Mouse (Mus musculus) heart, postnatal 0 days (tissue): Measurements from ENCODE around the gene Ppp1r15b. TPM values are rescaled to one million over a fixed set of nuclear protein-coding genes. Genes with fewer than 3 reads are reported as not detected.

Experiments used
- ATAC-seq: fragments of 200-750 bp; cut with Nextera tagmentation; 2 replicates; pipeline ENCODE4 v1.8.0; 2017; ENCODE audit warnings: low read depth, moderate number of reproducible peaks, moderate library complexity; ENCODE audit not compliant: insufficient read depth
- DNase-seq: peaks from one replicate; pipeline ENCODE4 v3.0.0-alpha.2; 2016; ENCODE audit warnings: low spot score
- H3K27ac ChIP-seq: fragments of 300-500 bp; sonication (generic); 2 replicates; pipeline ENCODE4 v1.5.1; 2014; ENCODE audit warnings: low read depth, mild to moderate bottlenecking
- H3K27me3 ChIP-seq: fragments of 300-500 bp; sonication (generic); 2 replicates; pipeline ENCODE4 v1.6.1; 2014; ENCODE audit warnings: low read length, mixed read lengths; ENCODE audit not compliant: control insufficient read depth, insufficient read depth
- H3K36me3 ChIP-seq: fragments of 300-500 bp; sonication (generic); replicated peaks from 2 replicates; pipeline ENCODE4 v1.6.1; 2014; ENCODE audit warnings: low read length, mixed read lengths; ENCODE audit not compliant: control insufficient read depth, insufficient read depth
- H3K4me1 ChIP-seq: fragments of 300-500 bp; sonication (generic); 2 replicates; pipeline ENCODE4 v1.6.1; 2014; ENCODE audit warnings: antibody characterized with exemption; ENCODE audit not compliant: control insufficient read depth, insufficient read depth
- H3K4me2 ChIP-seq: fragments of 300-500 bp; sonication (generic); 2 replicates; pipeline ENCODE4 v1.6.1; 2014; ENCODE audit warnings: low read depth, mild to moderate bottlenecking, low read length, moderate library complexity
- H3K4me3 ChIP-seq: fragments of 300-500 bp; sonication (generic); 2 replicates; pipeline ENCODE4 v1.5.1; 2014; ENCODE audit warnings: low read depth, low read length
- H3K9ac ChIP-seq: fragments of 300-500 bp; sonication (generic); replicated peaks from 2 replicates; pipeline ENCODE4 v1.6.1; 2014; ENCODE audit warnings: low read depth, low read length, mixed read lengths
- H3K9me3 ChIP-seq: fragments of 300-500 bp; sonication (generic); replicated peaks from 2 replicates; pipeline ENCODE4 v1.6.1; 2016; ENCODE audit warnings: low read length; ENCODE audit not compliant: control insufficient read depth
- CTCF ChIP-seq: IDR thresholded peaks from 2 replicates; pipeline ENCODE4 v1.5.1; 2016; ENCODE audit warnings: antibody characterized with exemption, control low read depth, low read depth
- EP300 ChIP-seq: IDR thresholded peaks from 2 replicates; pipeline ENCODE4 v1.6.1; 2016; ENCODE audit warnings: antibody characterized with exemption, low read depth
- WGBS: fragments of 180-500 bp; shearing (Covaris S2); extraction: QIAGEN DNeasy Blood & Tissue Kit; methylation state at CpG from one replicate; pipeline ENCODE4 v1.1.7; 2014; 5-methylcytosine and 5-hydroxymethylcytosine counted together
- polyA plus RNA-seq: library from polyadenylated mRNA; unstranded; fragments of >200 nt; fragmentation: Nextera tagmentation; extraction: Ambion mirVana; gene quantifications from 2 replicates; pipeline ENCODE4 v1.2.1, GENCODE M21; 2015
- total RNA-seq: library from RNA; depleted of rRNA; stranded (reverse); fragments of >200 nt; gene quantifications from 2 replicates; pipeline ENCODE4 v1.2.3, GENCODE M21; 2014; ENCODE audit warnings: low replicate concordance

The Ppp1r15b gene
- total and polyA plus RNA-seq, 2 experiments from 2014 or later: 12.2 to 24.4 TPM

- ATAC-seq (no peak), DNase-seq (no peak)
- no peak overlapping the region for H3K27ac ChIP-seq
- no peak overlapping the region for H3K9ac ChIP-seq
- WGBS: 77% methylated on average over 9 of the region's 9 CpGs
- no peaks in the 10 kb centered on the region for H3K4me1 ChIP-seq
- H3K4me2 ChIP-seq: no peak overlapping the region
- no peaks in the 10 kb centered on the region for H3K36me3 ChIP-seq
- H3K9me3 ChIP-seq: no peaks in the 10 kb centered on the region
- peaks cover 18% of the 10 kb centered on the region; the same call in 1 of the 2 replicates for H3K27me3 ChIP-seq
- no peak for TF ChIP-seq CTCF
- no peak for TF ChIP-seq EP300
- H3K4me3 ChIP-seq: no peak overlapping the region
Measured at GRCm38 (mm10) chr1:133171357-133171756, 40.4 kb downstream of the Ppp1r15b start.

- H3K9ac ChIP-seq: no peak overlapping the region
Measured at GRCm38 (mm10) chr1:133175150-133175549, 44.2 kb downstream of the Ppp1r15b start.

GRCm38 (mm10) chr1:133177480-133178172, 46.7 kb downstream of the Ppp1r15b start:
- Histone ChIP-seq H3K36me3 (no peaks in the 10 kb centered on the region), H3K9ac (no peak overlapping the region), H3K4me1 (no peaks in the 10 kb centered on the region; the same call in none of the 2 replicates), H3K9me3 (no peaks in the 10 kb centered on the region), H3K27ac (no peak overlapping the region), H3K4me3 (no peak overlapping the region), H3K27me3 (0 out of 2 replicates have a peak, but pooled peaks cover 9% of the 10 kb centered on the region), H3K4me2 (no peak overlapping the region)
- ATAC-seq: no peak
- 43% methylated on average over 8 of the region's 8 CpGs for WGBS
- DNase-seq: peak; percentile 32
- TF ChIP-seq EP300 (no peak), CTCF (peak; percentile 96)

More at GRCm38 (mm10) chr1:133175150-133175549, 44.2 kb downstream of the Ppp1r15b start:
- WGBS: 60% methylated on average over 6 of the region's 6 CpGs
- H3K36me3 ChIP-seq: no peaks in the 10 kb centered on the region
- DNase-seq (no peak), ATAC-seq (no peak)
- no peak overlapping the region for H3K4me2 ChIP-seq
- no peaks in the 10 kb centered on the region for H3K27me3 ChIP-seq
- TF ChIP-seq EP300: no peak
- no peak for TF ChIP-seq CTCF
- no peak overlapping the region for H3K27ac ChIP-seq
- no peak overlapping the region for H3K4me3 ChIP-seq
- H3K9me3 ChIP-seq: no peaks in the 10 kb centered on the region
- no peaks in the 10 kb centered on the region for H3K4me1 ChIP-seq

GRCm38 (mm10) chr1:133178732-133179440, 47.9 kb downstream of the Ppp1r15b start:
- no peak overlapping the region for H3K4me2 ChIP-seq
- no peaks in the 10 kb centered on the region for H3K9me3 ChIP-seq
- H3K27ac ChIP-seq: no peak overlapping the region
- no peak overlapping the region for H3K4me3 ChIP-seq
- 67% methylated on average over 11 of the region's 11 CpGs for WGBS
- no peak for ATAC-seq
- H3K27me3 ChIP-seq: 0 out of 2 replicates have a peak, but pooled peaks cover 12% of the 10 kb centered on the region
- DNase-seq: no peak
- no peaks in the 10 kb centered on the region; the same call in none of the 2 replicates for H3K4me1 ChIP-seq
- no peak overlapping the region for H3K9ac ChIP-seq
- H3K36me3 ChIP-seq: no peaks in the 10 kb centered on the region
- no peak for TF ChIP-seq CTCF
- no peak for TF ChIP-seq EP300

- Histone ChIP-seq H3K4me1 (no peaks in the 10 kb centered on the region; the same call in none of the 2 replicates), H3K4me2 (peak overlapping the region; percentile 69), H3K27ac (no peak overlapping the region), H3K4me3 (peak overlapping the region; percentile 44), H3K27me3 (0 out of 2 replicates have a peak, but pooled peaks cover 12% of the 10 kb centered on the region), H3K9ac (no peak overlapping the region), H3K36me3 (no peaks in the 10 kb centered on the region), H3K9me3 (no peaks in the 10 kb centered on the region)
- TF ChIP-seq EP300 (no peak), CTCF (peak; percentile 93)
- ATAC-seq: peak; percentile 79
- under 1% methylated on average over 31 of the region's 31 CpGs for WGBS
- DNase-seq: peak; percentile 73
Measured at GRCm38 (mm10) chr1:133181072-133182015, 50.4 kb downstream of the Ppp1r15b start.
